Mouse (Mus musculus): ENCODE results near the gene Lin7a.

- no peak for TF ChIP-seq POLR2A (IDR thresholded peaks at IDR 0.05; ENCODE audit: borderline replicate concordance, low read depth, low read length)
- TF ChIP-seq CTCF (IDR thresholded peaks at IDR 0.05; ENCODE audit: low read depth, low read length): no peak
These were observed 36.8 kb upstream of the Lin7a start for GRCm38 (mm10) chr10:107234421-107235400.

All from bone marrow macrophage, adult 2 months (primary cell).